Mouse (Mus musculus) embryo, embryonic 11.5 days (tissue): Measurements from ENCODE around the gene Plpp7.

Experiments used
- DNase-seq: peaks from one replicate; pipeline ENCODE4 v3.0.0-alpha.2; 2012; ENCODE audit warnings: low read depth, low spot score

The Plpp7 gene

GRCm38 (mm10) chr2:32137667-32138266 is 42.4 kb downstream of the Plpp7 start:
- peak; percentile 100 for DNase-seq

- DNase-seq, result no peak
These were observed 44.0 kb downstream of the Plpp7 start for GRCm38 (mm10) chr2:32139377-32139776.

- DNase-seq, result no peak
These were observed 45.2 kb downstream of the Plpp7 start for GRCm38 (mm10) chr2:32140498-32140934.

- no peak for DNase-seq
These were observed 46.3 kb downstream of the Plpp7 start for GRCm38 (mm10) chr2:32141602-32142001.

- no peak for DNase-seq
These were observed 47.0 kb downstream of the Plpp7 start for GRCm38 (mm10) chr2:32142368-32142767.

- DNase-seq, result no peak
These were observed 49.3 kb downstream of the Plpp7 start for GRCm38 (mm10) chr2:32144633-32145032.

- no peak for DNase-seq
These were observed 51.4 kb downstream of the Plpp7 start for GRCm38 (mm10) chr2:32146617-32147162.

GRCm38 (mm10) chr2:32150135-32150534 is 54.8 kb downstream of the Plpp7 start:
- no peak for DNase-seq

- no peak for DNase-seq
These were observed 55.2 kb downstream of the Plpp7 start for GRCm38 (mm10) chr2:32150562-32150923.

- peak; percentile 46 for DNase-seq
These were observed 55.8 kb downstream of the Plpp7 start, which contains the start of gene Prrc2b for GRCm38 (mm10) chr2:32150924-32151659. Prrc2b (plus strand) TSS chr2:32151082.

GRCm38 (mm10) chr2:32151660-32152366 is 56.5 kb downstream of the Plpp7 start:
- no peak for DNase-seq

- no peak for DNase-seq
These were observed 57.2 kb downstream of the Plpp7 start for GRCm38 (mm10) chr2:32152367-32153034.

- DNase-seq, result no peak
These were observed 57.9 kb downstream of the Plpp7 start for GRCm38 (mm10) chr2:32153041-32153790.

- DNase-seq, result no peak
These were observed 58.4 kb downstream of the Plpp7 start for GRCm38 (mm10) chr2:32153791-32154119.

- no peak for DNase-seq
These were observed 59.1 kb downstream of the Plpp7 start for GRCm38 (mm10) chr2:32154334-32154997.

GRCm38 (mm10) chr2:32154998-32155541 is 59.7 kb downstream of the Plpp7 start:
- DNase-seq, result no peak

- no peak for DNase-seq
These were observed 60.3 kb downstream of the Plpp7 start for GRCm38 (mm10) chr2:32155614-32156013.

GRCm38 (mm10) chr2:32156645-32157044 is 61.3 kb downstream of the Plpp7 start:
- DNase-seq, result no peak

- no peak for DNase-seq
These were observed 62.0 kb downstream of the Plpp7 start for GRCm38 (mm10) chr2:32157328-32157727.

GRCm38 (mm10) chr2:32158616-32159239 is 63.4 kb downstream of the Plpp7 start:
- DNase-seq, result no peak
